Mouse (Mus musculus): ENCODE data around the gene Ncam1. TPM values are rescaled to one million over a fixed set of nuclear protein-coding genes. Genes with fewer than 3 reads are reported as not detected.

The Ncam1 gene
- 29.8 and 30.0 TPM in 2 replicates for polyA plus RNA-seq (2016; fragmentation: Nextera tagmentation; extraction: Ambion mirVana)

- Histone ChIP-seq H3K27me3 (ENCODE audit: insufficient read depth, poor library complexity, severe bottlenecking) (no peaks in the 10 kb centered on the region), H3K4me1 (peaks cover 13% of the 10 kb centered on the region), H3K36me3 (no peaks in the 10 kb centered on the region), H3K9me3 (no peaks in the 10 kb centered on the region), H3K4me3 (peak within 1 kb of the TSS; percentile 70), H3K27ac (peak within 1 kb of the TSS; percentile 84)
- under 1% methylated on average over 23 of the region's 23 CpGs for WGBS
- peak; percentile 96 for DNase-seq (ENCODE audit: low spot score)
These were observed at the start of gene Ncam1 for GRCm38 (mm10) chr9:49798806-49799205. Gene Ncam1, minus strand, starts transcription at chr9:49798925.

DNA sequence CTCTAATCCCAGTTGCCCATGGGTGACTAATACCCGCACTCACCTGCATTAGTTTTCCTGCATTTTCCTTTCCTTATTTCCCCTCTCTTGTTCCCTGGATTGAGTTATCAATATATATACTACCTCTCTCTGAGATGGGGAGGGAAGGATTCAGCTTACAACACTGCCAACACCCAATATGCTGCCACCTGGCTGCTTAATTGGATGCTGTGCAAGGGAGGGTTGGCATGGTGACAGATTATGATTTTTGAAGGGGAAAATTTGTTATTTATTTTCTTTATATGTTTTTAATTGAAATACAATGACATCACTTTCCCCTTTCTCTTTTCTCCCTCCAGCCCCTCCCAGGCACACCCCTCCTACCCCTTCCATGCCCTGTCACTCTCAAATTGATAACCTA, 35.3 kb upstream of the Ncam1 start:
- Histone ChIP-seq H3K9me3 (no peaks in the 10 kb centered on the region), H3K27me3 (ENCODE audit: insufficient read depth, poor library complexity, severe bottlenecking) (no peaks in the 10 kb centered on the region), H3K4me3 (no peak overlapping the region), H3K4me1 (no peaks in the 10 kb centered on the region), H3K36me3 (no peaks in the 10 kb centered on the region), H3K27ac (no peak overlapping the region)
- no peak for DNase-seq (ENCODE audit: low spot score)
- WGBS: 84% methylated on average over 1 of the region's 1 CpGs

GRCm38 (mm10) chr9:49827671-49828070, 28.9 kb upstream of the Ncam1 start:
- H3K27ac ChIP-seq: no peak overlapping the region
- no peaks in the 10 kb centered on the region for H3K27me3 ChIP-seq (ENCODE audit: insufficient read depth, poor library complexity, severe bottlenecking)
- no peak for DNase-seq (ENCODE audit: low spot score)
- WGBS: 88% methylated on average over 8 of the region's 8 CpGs
- no peaks in the 10 kb centered on the region for H3K9me3 ChIP-seq
- H3K36me3 ChIP-seq: no peaks in the 10 kb centered on the region
- no peak overlapping the region for H3K4me3 ChIP-seq
- H3K4me1 ChIP-seq: no peaks in the 10 kb centered on the region

GRCm38 (mm10) chr9:49816115-49816650, 17.5 kb upstream of the Ncam1 start:
- no peak overlapping the region for H3K4me3 ChIP-seq
- no peaks in the 10 kb centered on the region for H3K9me3 ChIP-seq
- no peaks in the 10 kb centered on the region for H3K27me3 ChIP-seq (ENCODE audit: insufficient read depth, poor library complexity, severe bottlenecking)
- peaks cover 8% of the 10 kb centered on the region; the same call in 1 of the 2 replicates for H3K4me1 ChIP-seq
- no peak overlapping the region; the same call in 1 of the 2 replicates for H3K27ac ChIP-seq
- no peaks in the 10 kb centered on the region for H3K36me3 ChIP-seq
- DNase-seq (ENCODE audit: low spot score): no peak
- 66% methylated on average over 10 of the region's 10 CpGs for WGBS

DNA sequence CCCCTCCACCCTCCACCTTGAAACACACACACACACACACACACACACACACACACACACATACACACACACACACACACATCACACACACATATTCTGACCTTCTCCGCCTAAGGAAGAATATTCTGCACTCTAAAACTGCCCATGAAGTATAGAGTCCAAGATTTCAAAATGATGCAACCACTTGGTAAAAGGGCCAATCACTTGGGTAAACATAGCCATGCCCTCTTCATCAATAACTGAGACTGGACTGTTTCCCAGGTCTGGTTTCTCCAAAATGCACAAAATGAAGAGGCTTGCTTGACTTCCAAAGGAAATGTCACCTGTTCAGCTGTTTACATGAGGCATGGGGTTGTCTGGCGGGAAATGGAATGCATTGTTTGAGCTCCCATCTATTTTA, 15.7 kb upstream of the Ncam1 start:
- WGBS: 82% methylated on average over 2 of the region's 2 CpGs
- DNase-seq (ENCODE audit: low spot score): no peak
- Histone ChIP-seq H3K27me3 (ENCODE audit: insufficient read depth, poor library complexity, severe bottlenecking) (no peaks in the 10 kb centered on the region), H3K27ac (no peak overlapping the region), H3K4me3 (no peak overlapping the region), H3K4me1 (peaks cover 8% of the 10 kb centered on the region; the same call in 1 of the 2 replicates), H3K9me3 (no peaks in the 10 kb centered on the region), H3K36me3 (no peaks in the 10 kb centered on the region)

- no peak overlapping the region for H3K27ac ChIP-seq
- 38% methylated on average over 3 of the region's 3 CpGs for WGBS
- H3K36me3 ChIP-seq: no peaks in the 10 kb centered on the region
- no peaks in the 10 kb centered on the region for H3K4me1 ChIP-seq
- DNase-seq (ENCODE audit: low spot score): no peak
- H3K9me3 ChIP-seq: no peaks in the 10 kb centered on the region
- no peak overlapping the region for H3K4me3 ChIP-seq
- H3K27me3 ChIP-seq (ENCODE audit: insufficient read depth, poor library complexity, severe bottlenecking): no peaks in the 10 kb centered on the region
These were observed 4.5 kb upstream of the Ncam1 start for GRCm38 (mm10) chr9:49803222-49803621.

DNA sequence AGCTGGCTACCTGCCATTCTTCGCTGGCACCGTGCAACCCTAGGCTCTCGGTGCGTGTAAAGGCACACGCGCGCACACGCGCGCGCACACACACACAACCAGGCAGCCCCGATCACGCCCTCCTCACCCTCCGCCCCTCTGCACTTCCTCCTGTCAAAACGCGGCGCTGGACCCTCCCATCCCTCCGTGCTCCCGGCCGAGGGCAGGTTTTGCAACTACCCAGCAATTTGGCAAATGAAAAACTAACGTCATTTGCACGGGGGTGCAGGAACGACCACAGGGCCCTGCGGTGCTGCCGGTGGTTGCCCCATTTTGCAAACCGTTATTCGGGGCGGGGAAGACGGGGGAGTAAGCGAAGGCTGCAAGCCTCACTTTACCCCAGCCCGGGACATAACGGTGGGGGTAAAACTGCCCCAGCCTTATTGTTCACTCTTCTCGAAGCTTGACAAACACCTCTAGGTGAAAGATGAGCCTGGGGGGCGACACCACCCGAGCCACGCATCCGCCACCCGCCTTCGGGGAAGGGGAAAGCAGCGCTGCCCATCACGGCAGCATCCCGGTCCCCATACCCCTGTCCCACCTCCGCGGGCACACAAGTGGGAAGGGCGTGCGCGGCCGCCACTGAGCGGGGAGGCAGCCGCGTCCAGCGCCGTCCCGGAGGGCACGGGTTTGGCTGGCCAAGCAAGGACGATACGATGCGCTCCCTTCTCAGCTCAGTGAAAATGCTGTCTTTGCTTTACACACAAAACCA, 729 bp downstream of the Ncam1 start:
- Histone ChIP-seq H3K4me3 (peak overlapping the region; percentile 70), H3K9me3 (no peaks in the 10 kb centered on the region), H3K27me3 (ENCODE audit: insufficient read depth, poor library complexity, severe bottlenecking) (no peaks in the 10 kb centered on the region), H3K27ac (peak overlapping the region; percentile 84), H3K36me3 (no peaks in the 10 kb centered on the region), H3K4me1 (peaks cover 13% of the 10 kb centered on the region)
- peak; percentile 81 for DNase-seq (ENCODE audit: low spot score)
- under 1% methylated on average over 58 of the region's 58 CpGs for WGBS

GRCm38 (mm10) chr9:49797508-49797820, 1.3 kb downstream of the Ncam1 start:
- Histone ChIP-seq H3K27me3 (ENCODE audit: insufficient read depth, poor library complexity, severe bottlenecking) (no peaks in the 10 kb centered on the region), H3K36me3 (no peaks in the 10 kb centered on the region), H3K9me3 (no peaks in the 10 kb centered on the region), H3K27ac (peak overlapping the region; percentile 84), H3K4me1 (peaks cover 13% of the 10 kb centered on the region), H3K4me3 (peak overlapping the region; percentile 70)
- WGBS: under 1% methylated on average over 15 of the region's 15 CpGs
- DNase-seq (ENCODE audit: low spot score): no peak

DNA sequence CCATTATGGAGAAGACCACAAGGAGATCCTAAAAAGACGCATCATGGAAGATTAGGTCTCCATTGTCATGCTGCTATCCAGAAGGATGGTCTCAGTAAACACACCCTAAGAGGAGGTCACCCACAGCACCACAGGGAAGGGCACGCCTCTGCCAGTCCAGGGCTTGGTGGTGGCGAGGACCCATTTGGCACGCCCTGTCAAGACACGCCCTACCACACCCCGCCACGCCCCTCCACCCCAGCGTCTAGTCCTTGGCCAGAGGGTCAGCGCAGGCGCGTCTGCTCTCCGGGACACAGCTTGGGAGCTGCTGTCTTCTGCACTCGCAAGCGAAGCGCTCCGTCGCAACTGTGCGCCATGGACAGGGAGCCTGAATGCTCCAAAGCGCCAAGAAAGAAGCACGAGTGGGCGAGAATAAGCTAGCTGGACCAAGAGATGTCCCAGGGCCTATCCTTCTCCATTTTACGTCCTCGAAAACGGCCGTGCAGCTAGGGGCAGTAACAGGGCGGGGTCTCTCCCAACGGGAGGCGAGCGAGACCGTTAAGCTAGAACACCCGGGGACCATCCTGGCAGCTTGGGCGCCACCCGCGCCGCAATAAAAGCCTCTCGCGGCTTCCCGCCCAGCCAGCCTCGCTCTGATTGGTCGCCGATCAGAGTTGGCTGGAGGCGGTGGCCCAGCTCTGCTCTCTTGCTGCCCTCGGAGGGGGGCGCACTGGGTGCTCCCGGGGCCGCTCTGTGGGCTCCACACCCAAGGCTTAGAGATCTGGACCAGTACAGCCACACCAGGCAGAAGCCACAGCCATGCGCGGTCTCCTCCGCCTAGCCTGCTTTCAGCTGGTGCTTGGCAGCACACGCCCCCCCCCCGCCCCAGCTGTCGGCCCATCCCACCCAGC, 1.9 kb downstream of the Ncam1 start:
- Histone ChIP-seq H3K36me3 (no peaks in the 10 kb centered on the region), H3K27me3 (ENCODE audit: insufficient read depth, poor library complexity, severe bottlenecking) (no peaks in the 10 kb centered on the region), H3K4me3 (peak overlapping the region; percentile 70), H3K9me3 (no peaks in the 10 kb centered on the region), H3K4me1 (peaks cover 13% of the 10 kb centered on the region), H3K27ac (peak overlapping the region; percentile 84)
- peak; percentile 88 for DNase-seq (ENCODE audit: low spot score)
- under 1% methylated on average over 51 of the region's 52 CpGs for WGBS

GRCm38 (mm10) chr9:49795881-49796280, 2.8 kb downstream of the Ncam1 start:
- Histone ChIP-seq H3K4me3 (no peak overlapping the region), H3K27ac (no peak overlapping the region), H3K4me1 (peaks cover 13% of the 10 kb centered on the region), H3K27me3 (ENCODE audit: insufficient read depth, poor library complexity, severe bottlenecking) (no peaks in the 10 kb centered on the region), H3K9me3 (no peaks in the 10 kb centered on the region), H3K36me3 (no peaks in the 10 kb centered on the region)
- 53% methylated on average over 5 of the region's 5 CpGs for WGBS
- no peak for DNase-seq (ENCODE audit: low spot score)

DNA sequence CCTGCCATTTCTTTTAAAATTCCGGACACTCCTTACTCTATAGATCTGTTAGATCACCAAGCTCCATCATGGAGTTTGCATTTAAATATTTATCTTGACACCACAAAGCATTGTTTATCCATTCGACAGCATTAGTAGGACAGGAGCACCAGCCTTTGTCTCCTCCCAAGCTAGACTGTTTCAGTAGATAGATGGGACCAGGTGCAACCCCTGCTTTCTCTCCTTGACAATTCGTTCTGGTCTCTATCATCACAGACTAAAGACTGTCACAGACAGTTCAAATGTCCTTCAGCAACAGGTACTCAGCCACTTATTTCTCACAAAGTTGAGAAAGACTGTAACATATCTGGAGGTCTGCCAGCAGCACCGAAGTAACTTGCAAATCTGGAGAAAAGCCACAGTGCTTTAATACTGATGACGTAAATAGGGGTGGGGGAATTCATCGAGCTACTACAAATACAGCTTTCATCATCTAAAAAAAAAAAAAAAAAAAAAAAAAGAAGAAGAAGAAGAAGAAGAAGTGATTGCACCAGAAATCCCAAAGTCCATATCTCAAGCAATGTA, 4.7 kb downstream of the Ncam1 start:
- peaks cover 13% of the 10 kb centered on the region for H3K4me1 ChIP-seq
- WGBS: 56% methylated on average over 6 of the region's 6 CpGs
- H3K4me3 ChIP-seq: no peak overlapping the region
- no peaks in the 10 kb centered on the region for H3K27me3 ChIP-seq (ENCODE audit: insufficient read depth, poor library complexity, severe bottlenecking)
- H3K27ac ChIP-seq: no peak overlapping the region
- no peaks in the 10 kb centered on the region for H3K36me3 ChIP-seq
- H3K9me3 ChIP-seq: no peaks in the 10 kb centered on the region
- DNase-seq (ENCODE audit: low spot score): no peak

- no peaks in the 10 kb centered on the region for H3K36me3 ChIP-seq
- H3K4me3 ChIP-seq: no peak overlapping the region
- no peak overlapping the region for H3K27ac ChIP-seq
- no peak for DNase-seq (ENCODE audit: low spot score)
- no peaks in the 10 kb centered on the region for H3K9me3 ChIP-seq
- no peaks in the 10 kb centered on the region for H3K27me3 ChIP-seq (ENCODE audit: insufficient read depth, poor library complexity, severe bottlenecking)
- H3K4me1 ChIP-seq: peaks cover 13% of the 10 kb centered on the region
- WGBS: 75% methylated on average over 2 of the region's 2 CpGs
These were observed 5.5 kb downstream of the Ncam1 start for GRCm38 (mm10) chr9:49793241-49793640.

- Histone ChIP-seq H3K27ac (no peak overlapping the region), H3K4me3 (no peak overlapping the region), H3K36me3 (no peaks in the 10 kb centered on the region), H3K9me3 (no peaks in the 10 kb centered on the region), H3K27me3 (ENCODE audit: insufficient read depth, poor library complexity, severe bottlenecking) (no peaks in the 10 kb centered on the region), H3K4me1 (peaks cover 13% of the 10 kb centered on the region)
- DNase-seq (ENCODE audit: low spot score): no peak
- WGBS: 52% methylated on average over 4 of the region's 4 CpGs
These were observed 6.1 kb downstream of the Ncam1 start for GRCm38 (mm10) chr9:49792646-49793045.
